Mouse (Mus musculus): ENCODE measurements around the gene Smco3. TPM values are rescaled to one million over a fixed set of nuclear protein-coding genes. Genes with fewer than 3 reads are reported as not detected.

The Smco3 gene
- polyA plus RNA-seq, 1 experiment from 2014 or later = 0.63 TPM

DNA sequence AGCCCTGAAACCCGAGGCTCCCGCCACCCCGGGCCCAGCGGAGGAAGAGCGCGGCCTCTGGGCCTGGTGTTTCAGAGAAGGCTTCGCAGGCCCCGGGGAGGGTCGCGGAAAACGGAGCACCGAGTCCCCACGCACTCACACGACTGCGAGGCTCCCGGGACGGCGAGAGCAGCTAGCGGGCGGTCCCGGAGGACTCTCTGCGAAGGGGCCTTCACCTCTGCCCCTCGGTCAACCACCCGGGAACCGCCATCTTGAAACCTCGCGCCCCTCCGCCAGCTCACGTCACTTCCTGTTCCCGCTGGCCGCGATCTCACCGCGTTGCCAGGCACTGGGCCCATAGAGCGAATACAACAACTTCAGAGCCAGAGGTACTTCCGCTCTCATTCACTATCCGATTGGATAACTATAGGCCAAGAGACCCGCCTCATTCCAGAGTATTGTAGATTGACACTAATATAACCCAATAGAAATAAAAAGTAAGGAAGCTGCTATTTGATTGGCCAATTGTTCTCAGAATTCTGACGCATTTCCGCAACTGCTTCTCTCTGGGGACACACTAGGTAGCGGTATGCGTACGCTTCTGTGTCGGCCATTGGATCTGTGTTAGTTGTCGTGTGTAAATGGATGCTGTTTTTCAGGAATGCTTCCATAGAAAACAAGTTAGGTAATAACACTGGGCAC lies 7.2 kb downstream of the Smco3 start, which contains the start of gene Wbp11:
Gene Wbp11 (minus strand): TSS at position 353 of the 681 bp plus-strand sequence.
- no peaks in the 10 kb centered on the region for H3K27me3 ChIP-seq (ENCODE audit: control insufficient read depth, insufficient read depth, low read length)
- H3K4me1 ChIP-seq (replicated peaks; ENCODE audit: control insufficient read depth, insufficient read depth) = peaks cover 2% of the 10 kb centered on the region; the same call in 1 of the 2 replicates
- peak; percentile 96 for DNase-seq (ENCODE audit: low spot score)
- peaks cover 13% of the 10 kb centered on the region; the same call in 1 of the 2 replicates for H3K36me3 ChIP-seq (ENCODE audit: control insufficient read depth, insufficient read depth, low read length)
- peak; percentile 100 for ATAC-seq (ENCODE audit: low FRiP score, low TSS enrichment)
- TF ChIP-seq CTCF (IDR thresholded peaks at IDR 0.05; ENCODE audit: low read depth) = peak; percentile 65
- peak; percentile 39 for TF ChIP-seq EP300 (optimal IDR thresholded peaks at IDR 0.05)
- H3K27ac ChIP-seq (replicated peaks) = peak within 1 kb of the TSS; percentile 86
- H3K9ac ChIP-seq (ENCODE audit: low read length) = peak within 1 kb of the TSS; percentile 99
- 0% methylated on average over 43 of the region's 45 CpGs for WGBS
- H3K9me3 ChIP-seq (ENCODE audit: control insufficient read depth, low read length) = no peaks in the 10 kb centered on the region
- peak within 1 kb of the TSS; percentile 99 for H3K4me3 ChIP-seq (ENCODE audit: low read depth, low read length)
- H3K4me2 ChIP-seq (replicated peaks; ENCODE audit: low read depth) = peak within 1 kb of the TSS; percentile 55

GRCm38 (mm10) chr6:136827516-136827880 lies 7.8 kb downstream of the Smco3 start, which contains the start of gene BC049715:
TSS of gene BC049715 (plus strand) at chr6:136827626.
- ATAC-seq (ENCODE audit: low FRiP score, low TSS enrichment) (peak; percentile 53), DNase-seq (ENCODE audit: low spot score) (no peak)
- peak within 1 kb of the TSS; percentile 99 for H3K4me3 ChIP-seq (ENCODE audit: low read depth, low read length)
- H3K4me1 ChIP-seq (replicated peaks; ENCODE audit: control insufficient read depth, insufficient read depth) = peaks cover 2% of the 10 kb centered on the region; the same call in 1 of the 2 replicates
- H3K9me3 ChIP-seq (ENCODE audit: control insufficient read depth, low read length) = no peaks in the 10 kb centered on the region
- H3K9ac ChIP-seq (ENCODE audit: low read length) = peak within 1 kb of the TSS; percentile 99
- peak within 1 kb of the TSS; percentile 55 for H3K4me2 ChIP-seq (replicated peaks; ENCODE audit: low read depth)
- peak within 1 kb of the TSS; percentile 86 for H3K27ac ChIP-seq (replicated peaks)
- no peak for TF ChIP-seq EP300 (optimal IDR thresholded peaks at IDR 0.05)
- TF ChIP-seq CTCF (IDR thresholded peaks at IDR 0.05; ENCODE audit: low read depth) = no peak
- H3K36me3 ChIP-seq (ENCODE audit: control insufficient read depth, insufficient read depth, low read length) = peaks cover 19% of the 10 kb centered on the region; the same call in 1 of the 2 replicates
- WGBS = 0% methylated on average over 34 of the region's 34 CpGs
- H3K27me3 ChIP-seq (ENCODE audit: control insufficient read depth, insufficient read depth, low read length) = no peaks in the 10 kb centered on the region

DNA sequence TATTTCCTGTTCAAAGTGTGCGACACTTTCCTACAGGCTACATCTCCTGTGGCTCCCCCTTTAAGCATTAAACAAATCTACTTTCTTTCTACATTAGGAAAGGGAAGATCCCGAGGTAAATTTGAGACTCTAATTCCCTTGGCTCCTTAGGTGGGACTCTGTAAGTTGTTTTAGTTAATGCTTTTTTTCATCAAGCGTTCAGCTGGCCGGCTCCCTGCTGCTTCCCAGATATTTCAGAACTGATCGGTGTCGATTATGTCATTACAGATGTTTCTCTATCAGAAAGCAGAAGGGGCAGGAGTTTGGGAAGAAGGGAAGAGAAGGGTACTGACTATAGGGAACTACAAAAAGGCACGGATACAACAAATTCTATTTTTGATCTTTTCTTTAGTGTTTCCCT lies 8.1 kb downstream of the Smco3 start:
- peak overlapping the region; percentile 86; the same call in 1 of the 2 replicates for H3K27ac ChIP-seq (replicated peaks)
- ATAC-seq (ENCODE audit: low FRiP score, low TSS enrichment) = no peak
- DNase-seq (ENCODE audit: low spot score) = no peak
- H3K4me1 ChIP-seq (replicated peaks; ENCODE audit: control insufficient read depth, insufficient read depth) = peaks cover 2% of the 10 kb centered on the region; the same call in 1 of the 2 replicates
- no peaks in the 10 kb centered on the region for H3K27me3 ChIP-seq (ENCODE audit: control insufficient read depth, insufficient read depth, low read length)
- peak overlapping the region; percentile 99 for H3K9ac ChIP-seq (ENCODE audit: low read length)
- TF ChIP-seq CTCF (IDR thresholded peaks at IDR 0.05; ENCODE audit: low read depth) (no peak), EP300 (optimal IDR thresholded peaks at IDR 0.05) (no peak)
- peaks cover 19% of the 10 kb centered on the region; the same call in 1 of the 2 replicates for H3K36me3 ChIP-seq (ENCODE audit: control insufficient read depth, insufficient read depth, low read length)
- 9% methylated on average over 7 of the region's 7 CpGs for WGBS
- peak overlapping the region; percentile 99 for H3K4me3 ChIP-seq (ENCODE audit: low read depth, low read length)
- no peaks in the 10 kb centered on the region for H3K9me3 ChIP-seq (ENCODE audit: control insufficient read depth, low read length)
- peak overlapping the region; percentile 55 for H3K4me2 ChIP-seq (replicated peaks; ENCODE audit: low read depth)

GRCm38 (mm10) chr6:136824987-136825386 lies 10.3 kb downstream of the Smco3 start:
- DNase-seq (ENCODE audit: low spot score) (no peak), ATAC-seq (ENCODE audit: low FRiP score, low TSS enrichment) (no peak)
- 87% methylated on average over 8 of the region's 8 CpGs for WGBS
- Histone ChIP-seq H3K9me3 (ENCODE audit: control insufficient read depth, low read length) (no peaks in the 10 kb centered on the region), H3K27ac (replicated peaks) (no peak overlapping the region), H3K36me3 (ENCODE audit: control insufficient read depth, insufficient read depth, low read length) (peaks cover 36% of the 10 kb centered on the region), H3K4me3 (ENCODE audit: low read depth, low read length) (no peak overlapping the region), H3K4me1 (replicated peaks; ENCODE audit: control insufficient read depth, insufficient read depth) (peaks cover 2% of the 10 kb centered on the region; the same call in 1 of the 2 replicates), H3K4me2 (replicated peaks; ENCODE audit: low read depth) (no peak overlapping the region), H3K27me3 (ENCODE audit: control insufficient read depth, insufficient read depth, low read length) (no peaks in the 10 kb centered on the region), H3K9ac (ENCODE audit: low read length) (no peak overlapping the region)
- TF ChIP-seq EP300 (optimal IDR thresholded peaks at IDR 0.05) = no peak
- TF ChIP-seq CTCF (IDR thresholded peaks at IDR 0.05; ENCODE audit: low read depth) = no peak

DNA sequence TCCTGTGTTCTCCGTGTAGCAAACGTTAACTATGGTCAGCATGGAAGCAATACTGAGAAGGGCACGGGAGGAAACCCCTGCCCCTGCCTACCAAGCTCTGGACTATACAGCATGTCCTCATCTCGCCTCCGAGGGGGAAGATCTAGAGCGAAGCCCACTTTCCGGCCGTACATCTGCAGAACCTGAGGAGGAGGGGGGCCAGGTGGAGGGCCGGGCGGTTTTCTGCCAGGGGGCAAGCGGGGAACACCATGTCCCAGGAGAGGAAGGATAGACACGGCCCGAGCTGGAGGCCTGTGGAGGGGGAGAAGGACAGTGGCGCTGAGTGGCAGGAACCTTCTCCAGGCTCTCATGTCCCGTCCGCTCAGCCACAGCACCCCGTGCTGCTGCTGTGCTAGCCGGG lies 14.2 kb downstream of the Smco3 start:
- 94% methylated on average over 15 of the region's 18 CpGs for WGBS
- no peak overlapping the region for H3K9ac ChIP-seq (ENCODE audit: low read length)
- no peaks in the 10 kb centered on the region for H3K4me1 ChIP-seq (replicated peaks; ENCODE audit: control insufficient read depth, insufficient read depth)
- TF ChIP-seq EP300 (optimal IDR thresholded peaks at IDR 0.05) (no peak), CTCF (IDR thresholded peaks at IDR 0.05; ENCODE audit: low read depth) (no peak)
- H3K4me3 ChIP-seq (ENCODE audit: low read depth, low read length) = no peak overlapping the region
- no peak overlapping the region for H3K4me2 ChIP-seq (replicated peaks; ENCODE audit: low read depth)
- no peak for DNase-seq (ENCODE audit: low spot score)
- ATAC-seq (ENCODE audit: low FRiP score, low TSS enrichment) = no peak
- no peak overlapping the region for H3K27ac ChIP-seq (replicated peaks)
- H3K9me3 ChIP-seq (ENCODE audit: control insufficient read depth, low read length) = no peaks in the 10 kb centered on the region
- no peaks in the 10 kb centered on the region for H3K27me3 ChIP-seq (ENCODE audit: control insufficient read depth, insufficient read depth, low read length)
- peaks cover 47% of the 10 kb centered on the region for H3K36me3 ChIP-seq (ENCODE audit: control insufficient read depth, insufficient read depth, low read length)

DNA sequence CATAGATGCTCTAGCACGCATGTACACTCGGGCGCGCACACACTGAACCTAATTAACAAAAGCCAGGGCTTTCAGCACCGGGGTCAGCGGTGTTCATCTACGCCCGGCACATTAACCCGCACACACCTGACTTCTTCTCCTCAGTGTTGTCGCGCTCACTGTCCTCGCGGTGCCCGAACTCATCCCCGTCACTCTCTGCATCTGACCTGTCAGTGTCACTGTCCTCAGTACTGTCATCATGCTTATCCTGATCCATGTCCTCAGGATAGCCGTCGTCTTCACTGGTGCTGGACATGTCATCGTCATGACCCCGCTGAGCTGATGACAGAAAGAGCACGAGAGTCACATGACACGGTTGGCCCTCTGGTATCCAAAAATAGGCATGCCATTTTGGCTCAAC lies 14.9 kb downstream of the Smco3 start:
- Histone ChIP-seq H3K9me3 (ENCODE audit: control insufficient read depth, low read length) (no peaks in the 10 kb centered on the region), H3K27me3 (ENCODE audit: control insufficient read depth, insufficient read depth, low read length) (no peaks in the 10 kb centered on the region), H3K9ac (ENCODE audit: low read length) (no peak overlapping the region), H3K27ac (replicated peaks) (no peak overlapping the region), H3K4me3 (ENCODE audit: low read depth, low read length) (no peak overlapping the region), H3K4me2 (replicated peaks; ENCODE audit: low read depth) (no peak overlapping the region), H3K4me1 (replicated peaks; ENCODE audit: control insufficient read depth, insufficient read depth) (no peaks in the 10 kb centered on the region), H3K36me3 (ENCODE audit: control insufficient read depth, insufficient read depth, low read length) (peaks cover 52% of the 10 kb centered on the region)
- DNase-seq (ENCODE audit: low spot score) (no peak), ATAC-seq (ENCODE audit: low FRiP score, low TSS enrichment) (0 out of 2 replicates have a peak, but pooled peaks have one; percentile 33)
- no peak for TF ChIP-seq EP300 (optimal IDR thresholded peaks at IDR 0.05)
- no peak for TF ChIP-seq CTCF (IDR thresholded peaks at IDR 0.05; ENCODE audit: low read depth)
- WGBS = 95% methylated on average over 21 of the region's 21 CpGs
